Mouse (Mus musculus) adrenal gland, adult 18-20 months (tissue): ENCODE measurements at regions not wholly inside any gene's neighbourhood (a gene's known extent, or its start where the extent isn't known, plus 50 kb on each side); places are given as distances from the start of the nearest gene placed in this dataset.
"Not testable (repeated sequence)": the region's sequence is repeated elsewhere in the genome, so short reads cannot be mapped to it uniquely, and the experiment has no call there.

Experiments used
- DNase-seq, 2 experiments: peaks; one replicate each; pipeline ENCODE4 v3.0.0; 2021 to 2022; ENCODE audit warnings: low spot score in 2 of 2

GRCm38 (mm10) chr5:149815879-149816278 lies 137.8 kb downstream of the B3glct start:
- DNase-seq = peak; percentile 60 to 62

GRCm38 (mm10) chr5:149818812-149819211 lies 140.8 kb downstream of the B3glct start:
- DNase-seq = no peak

- DNase-seq = no peak
These were observed 145.8 kb downstream of the B3glct start for GRCm38 (mm10) chr5:149823821-149824220.

- DNase-seq = no peak
These were observed 149.6 kb downstream of the B3glct start for GRCm38 (mm10) chr5:149827599-149827998.

- peak; percentile 67 to 71 for DNase-seq
These were observed 153.3 kb downstream of the B3glct start for GRCm38 (mm10) chr5:149831122-149831861.

- DNase-seq = no peak
These were observed 159.3 kb downstream of the B3glct start for GRCm38 (mm10) chr5:149837379-149837778.

GRCm38 (mm10) chr5:149842491-149842890 lies 164.5 kb downstream of the B3glct start:
- no peak for DNase-seq

- no peak for DNase-seq
These were observed 165.3 kb downstream of the B3glct start for GRCm38 (mm10) chr5:149843310-149843709.

- no peak for DNase-seq
These were observed 167.2 kb downstream of the B3glct start for GRCm38 (mm10) chr5:149845256-149845655.

- DNase-seq = no peak
These were observed 170.0 kb upstream of the Rxfp2 start for GRCm38 (mm10) chr5:149848465-149848864.

- DNase-seq = peak; percentile 60 to 68
These were observed 167.5 kb upstream of the Rxfp2 start for GRCm38 (mm10) chr5:149851011-149851410.

- DNase-seq = no peak
These were observed 166.0 kb upstream of the Rxfp2 start for GRCm38 (mm10) chr5:149852516-149852915.

GRCm38 (mm10) chr5:149856101-149856500 lies 162.4 kb upstream of the Rxfp2 start:
- no peak for DNase-seq

- no peak for DNase-seq
These were observed 161.5 kb upstream of the Rxfp2 start for GRCm38 (mm10) chr5:149857019-149857418.

- DNase-seq = peak; percentile 47 to 58
These were observed 156.9 kb upstream of the Rxfp2 start for GRCm38 (mm10) chr5:149861489-149861962.

- DNase-seq = no peak
These were observed 150.5 kb upstream of the Rxfp2 start for GRCm38 (mm10) chr5:149867926-149868325.

- no peak for DNase-seq
These were observed 149.0 kb upstream of the Rxfp2 start for GRCm38 (mm10) chr5:149869441-149869840.

GRCm38 (mm10) chr5:149870596-149870995 lies 147.9 kb upstream of the Rxfp2 start:
- DNase-seq = no peak

GRCm38 (mm10) chr5:149871521-149871920 lies 147.0 kb upstream of the Rxfp2 start:
- no peak for DNase-seq

GRCm38 (mm10) chr5:149873482-149874002 lies 144.9 kb upstream of the Rxfp2 start:
- no peak for DNase-seq

GRCm38 (mm10) chr5:149874342-149874741 lies 144.1 kb upstream of the Rxfp2 start:
- DNase-seq = no peak

GRCm38 (mm10) chr5:149892453-149892852 lies 126.0 kb upstream of the Rxfp2 start:
- not testable (repeated sequence) for DNase-seq

- DNase-seq = no peak
These were observed 111.5 kb upstream of the Rxfp2 start for GRCm38 (mm10) chr5:149906927-149907326.
